ENCODE assay signal across 11 mouse cellular contexts in the genomic region with DNA sequence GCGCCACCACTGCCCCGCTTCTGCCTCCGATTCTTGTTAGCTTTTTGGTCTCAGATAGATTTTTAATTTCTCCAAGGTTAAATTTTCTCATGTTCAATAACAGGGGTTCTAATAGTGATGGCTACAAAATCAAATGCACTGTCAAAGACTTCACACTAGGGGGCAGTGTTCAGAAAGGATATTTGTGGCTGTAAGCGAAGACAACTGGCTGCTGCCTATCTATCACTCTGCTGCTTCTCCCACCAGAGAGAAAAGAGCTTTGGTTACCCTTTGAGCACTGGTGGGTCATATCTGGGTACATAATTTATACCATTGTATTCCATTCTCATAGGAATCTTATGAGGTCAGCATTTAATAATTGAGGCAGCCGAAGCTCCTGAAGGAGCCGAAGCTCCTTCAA.
DNase-seq lines count a peak whose midpoint lies in the region; ATAC-seq lines count a peak whose summit lies in the region.
"Had no signal": no experiment of that assay in that cellular context is flagged by ENCODE, and none has a peak within 500 bp of the region (broad histone marks: within the 10 kb centered on the region; RNA-seq: fewer than 3 reads in every experiment).

No protein-coding gene starts in this region.

- no peaks in the 10 kb centered on the region for H3K9me3 ChIP-seq in hindbrain, embryonic 14.5 days (ENCODE audit: control insufficient read depth, low read length)
- no peaks in the 10 kb centered on the region for H3K9me3 ChIP-seq in hindbrain, embryonic 13.5 days
- no peaks in the 10 kb centered on the region for H3K9me3 ChIP-seq in midbrain, embryonic 13.5 days
- no peaks in the 10 kb centered on the region; the same call in 1 of the 2 replicates for H3K9me3 ChIP-seq in midbrain, embryonic 10.5 days (replicated peaks)
- H3K9me3 ChIP-seq: limb, embryonic 15.5 days had no signal

- no peaks in the 10 kb centered on the region for H3K27me3 ChIP-seq in hindbrain, embryonic 14.5 days (ENCODE audit: control insufficient read depth, insufficient read depth, low read length)
- H3K27me3 ChIP-seq in hindbrain, embryonic 13.5 days, result no peaks in the 10 kb centered on the region
- H3K27me3 ChIP-seq in midbrain, embryonic 13.5 days, result no peaks in the 10 kb centered on the region
- H3K27me3 ChIP-seq in midbrain, embryonic 10.5 days (ENCODE audit: low read depth, poor library complexity, severe bottlenecking), result no peaks in the 10 kb centered on the region
- H3K27me3 ChIP-seq: limb, embryonic 15.5 days had no signal

- no peak overlapping the region for H3K4me3 ChIP-seq in hindbrain, embryonic 14.5 days (replicated peaks; ENCODE audit: low read length)
- no peak overlapping the region for H3K4me3 ChIP-seq in hindbrain, embryonic 13.5 days
- no peak overlapping the region for H3K4me3 ChIP-seq in midbrain, embryonic 13.5 days (replicated peaks)
- no peak overlapping the region for H3K4me3 ChIP-seq in midbrain, embryonic 10.5 days
- H3K4me3 ChIP-seq: limb, embryonic 15.5 days had no signal

- no peak overlapping the region for H3K27ac ChIP-seq in hindbrain, embryonic 14.5 days
- H3K27ac ChIP-seq in hindbrain, embryonic 13.5 days, result no peak overlapping the region
- no peak overlapping the region for H3K27ac ChIP-seq in midbrain, embryonic 13.5 days
- no peak overlapping the region for H3K27ac ChIP-seq in midbrain, embryonic 10.5 days (replicated peaks)
- H3K27ac ChIP-seq: limb, embryonic 15.5 days had no signal

- H3K4me1 ChIP-seq in hindbrain, embryonic 14.5 days (replicated peaks; ENCODE audit: control insufficient read depth, insufficient read depth, low read length), result no peaks in the 10 kb centered on the region; the same call in 1 of the 2 replicates
- H3K4me1 ChIP-seq in hindbrain, embryonic 13.5 days (replicated peaks), result 0 out of 2 replicates have a peak, but pooled peaks cover 9% of the 10 kb centered on the region
- peaks cover 12% of the 10 kb centered on the region for H3K4me1 ChIP-seq in midbrain, embryonic 13.5 days (replicated peaks)
- H3K4me1 ChIP-seq in midbrain, embryonic 10.5 days, result no peaks in the 10 kb centered on the region
- H3K4me1 ChIP-seq: limb, embryonic 15.5 days had no signal

- DNase-seq in hindbrain, embryonic 14.5 days (ENCODE audit: low spot score), result peak; percentile 49
- no peak for DNase-seq in midbrain, embryonic 10.5 days (ENCODE audit: low spot score)
- peak; percentile 20 for DNase-seq in embryo, embryonic 9.5 days (ENCODE audit: extremely low spot score)
- DNase-seq in spleen, postnatal 36 days (ENCODE audit: low spot score in 2 of 2), result no peak
- DNase-seq in spleen, postnatal 10 days (ENCODE audit: low spot score in 2 of 2), result no peak
- DNase-seq in c-Kit-positive CD71-positive TER-119-positive erythroid progenitor cells, embryonic 14.5 days (ENCODE audit: low spot score), result no peak
- DNase-seq: cerebellum, adult 11-12 months; gastrocnemius, postnatal 36 days had no signal

- H3K36me3 ChIP-seq in hindbrain, embryonic 14.5 days (replicated peaks; ENCODE audit: control insufficient read depth, insufficient read depth), result no peaks in the 10 kb centered on the region
- no peaks in the 10 kb centered on the region for H3K36me3 ChIP-seq in hindbrain, embryonic 13.5 days
- no peaks in the 10 kb centered on the region for H3K36me3 ChIP-seq in midbrain, embryonic 13.5 days
- H3K36me3 ChIP-seq in midbrain, embryonic 10.5 days, result no peaks in the 10 kb centered on the region
- H3K36me3 ChIP-seq: limb, embryonic 15.5 days had no signal

- no peak overlapping the region for H3K9ac ChIP-seq in hindbrain, embryonic 14.5 days
- H3K9ac ChIP-seq in hindbrain, embryonic 13.5 days, result no peak overlapping the region
- H3K9ac ChIP-seq in midbrain, embryonic 13.5 days (replicated peaks), result no peak overlapping the region
- H3K9ac ChIP-seq: limb, embryonic 15.5 days had no signal

- 68% methylated on average over 6 of the region's 6 CpGs for WGBS in hindbrain, embryonic 14.5 days
- WGBS in hindbrain, embryonic 13.5 days, result 74% methylated on average over 6 of the region's 6 CpGs
- 79% methylated on average over 6 of the region's 6 CpGs for WGBS in midbrain, embryonic 13.5 days
- 85% methylated on average over 6 of the region's 6 CpGs for WGBS in midbrain, embryonic 10.5 days

- H3K4me2 ChIP-seq in hindbrain, embryonic 14.5 days (replicated peaks), result no peak overlapping the region
- no peak overlapping the region for H3K4me2 ChIP-seq in hindbrain, embryonic 13.5 days
- H3K4me2 ChIP-seq in midbrain, embryonic 13.5 days (replicated peaks), result no peak overlapping the region
- H3K4me2 ChIP-seq: limb, embryonic 15.5 days had no signal

- no peak for ATAC-seq in hindbrain, embryonic 14.5 days (ENCODE audit: low FRiP score)
- ATAC-seq in hindbrain, embryonic 13.5 days (ENCODE audit: low FRiP score), result no peak
- ATAC-seq in midbrain, embryonic 13.5 days, result 0 out of 2 replicates have a peak, but pooled peaks have one; percentile 11

Comparison
In these comparisons a context has a peak if more than half of its experiments do, and no peak if none do; other contexts are left out.
1. DNase-seq: peak in hindbrain, embryonic 14.5 days (single experiment) and embryo, embryonic 9.5 days (single experiment); none in midbrain, embryonic 10.5 days (single experiment), spleen, postnatal 36 days (0 of 2), spleen, postnatal 10 days (0 of 2) and c-Kit-positive CD71-positive TER-119-positive erythroid progenitor cells, embryonic 14.5 days (single experiment).